Mouse (Mus musculus): ENCODE measurements around the gene Cabin1.

Cabin1 gene

GRCm38 (mm10) chr10:75766856-75767255 lies 2.7 kb upstream of the Cabin1 start:
- no peak for DNase-seq (ENCODE audit: low read depth)

DNA sequence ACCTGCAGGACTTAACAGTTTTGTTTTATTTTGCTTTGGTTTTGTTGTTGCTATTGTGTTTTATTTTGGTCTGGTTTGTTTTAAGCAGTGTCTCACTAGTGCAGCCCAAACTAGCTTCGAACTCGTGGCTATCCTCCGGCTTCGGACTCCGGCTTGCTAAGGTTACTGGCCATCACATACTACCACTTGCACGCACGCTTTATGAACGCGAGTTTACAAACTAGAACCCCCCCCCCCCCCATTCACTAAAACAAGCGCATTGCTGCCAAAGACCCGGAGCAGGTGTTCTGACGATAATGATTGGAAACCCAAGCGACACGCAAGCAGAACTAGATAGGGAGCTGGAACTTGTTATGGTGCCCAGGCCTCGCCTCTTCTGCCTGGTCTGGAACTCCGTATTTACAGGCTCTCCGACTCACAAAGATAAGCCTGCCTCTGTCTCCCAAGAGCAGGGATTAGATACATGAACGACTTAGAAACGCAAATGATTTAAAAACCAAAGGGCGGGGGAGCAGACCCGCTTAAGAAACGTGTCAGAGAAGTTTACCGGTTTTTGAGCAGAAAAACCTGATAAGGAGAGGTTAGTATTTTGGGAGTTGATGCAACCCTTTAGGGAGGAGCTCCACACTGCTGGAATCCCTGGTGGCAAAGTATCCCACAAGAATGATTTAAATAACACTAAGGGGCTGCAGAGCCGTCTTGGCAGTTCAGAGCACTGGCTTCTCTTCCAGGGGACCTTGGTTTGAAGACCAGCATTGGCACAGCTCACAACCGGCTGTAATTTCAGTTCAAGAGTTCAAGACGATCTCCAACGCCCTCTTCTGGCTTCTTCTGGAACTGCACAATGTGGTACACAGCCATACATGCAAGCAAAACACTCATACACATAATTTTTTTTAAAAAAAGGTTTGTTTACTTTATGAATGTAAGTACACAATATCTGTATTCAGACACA lies 655 bp upstream of the Cabin1 start:
- DNase-seq (ENCODE audit: low read depth): peak; percentile 96

- DNase-seq (ENCODE audit: low read depth): no peak
These were observed 1.7 kb downstream of the Cabin1 start for GRCm38 (mm10) chr10:75762413-75762812.

- no peak for DNase-seq (ENCODE audit: low read depth)
These were observed 3.8 kb downstream of the Cabin1 start for GRCm38 (mm10) chr10:75760311-75760710.

DNA sequence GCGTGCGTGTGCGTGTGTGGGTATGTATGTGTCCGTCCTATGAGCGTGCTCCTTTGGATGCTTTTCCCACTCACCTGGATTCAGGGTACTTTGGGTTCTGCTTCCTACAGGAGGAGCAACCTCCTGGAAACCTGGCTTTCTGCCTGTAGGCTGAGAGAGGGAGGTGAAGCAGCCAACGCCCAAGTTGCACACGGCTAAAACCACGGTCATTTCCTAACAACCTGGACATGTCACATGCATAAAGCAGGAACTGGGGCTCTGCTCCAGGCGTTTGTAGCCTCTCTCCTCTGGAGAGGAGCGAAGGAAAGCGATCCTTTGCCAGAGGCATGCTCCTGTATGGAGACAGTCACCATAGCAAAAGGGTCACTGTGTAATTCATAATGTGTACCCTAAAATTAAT lies 7.4 kb downstream of the Cabin1 start:
- no peak for DNase-seq (ENCODE audit: low read depth)

GRCm38 (mm10) chr10:75744017-75744416 lies 20.1 kb downstream of the Cabin1 start:
- DNase-seq (ENCODE audit: low read depth): peak; percentile 89

DNA sequence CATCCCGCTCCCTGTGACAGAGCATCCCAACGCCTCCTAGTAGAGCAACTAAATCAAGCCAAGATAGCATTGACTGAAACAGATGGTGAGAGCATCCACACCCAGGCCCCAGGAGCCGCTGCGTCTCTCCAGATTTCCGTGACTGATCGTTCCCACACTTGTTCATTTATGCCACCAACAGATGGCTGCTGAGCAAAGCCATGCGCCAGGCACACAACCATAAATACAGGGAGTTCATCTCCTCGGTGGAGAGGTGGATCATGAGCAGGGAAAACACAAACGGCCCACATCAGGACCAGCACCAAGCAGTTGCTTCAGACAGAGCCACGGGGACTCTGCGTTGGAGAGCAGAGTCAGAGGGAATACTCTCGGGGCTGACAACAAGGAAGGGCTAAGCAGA lies 20.8 kb downstream of the Cabin1 start:
- no peak for DNase-seq (ENCODE audit: low read depth)

GRCm38 (mm10) chr10:75740866-75741265 lies 23.3 kb downstream of the Cabin1 start:
- no peak for DNase-seq (ENCODE audit: low read depth)

- DNase-seq (ENCODE audit: low read depth): no peak
These were observed 38.7 kb downstream of the Cabin1 start for GRCm38 (mm10) chr10:75725449-75725848.

GRCm38 (mm10) chr10:75720215-75720614 lies 43.9 kb downstream of the Cabin1 start:
- no peak for DNase-seq (ENCODE audit: low read depth)

DNA sequence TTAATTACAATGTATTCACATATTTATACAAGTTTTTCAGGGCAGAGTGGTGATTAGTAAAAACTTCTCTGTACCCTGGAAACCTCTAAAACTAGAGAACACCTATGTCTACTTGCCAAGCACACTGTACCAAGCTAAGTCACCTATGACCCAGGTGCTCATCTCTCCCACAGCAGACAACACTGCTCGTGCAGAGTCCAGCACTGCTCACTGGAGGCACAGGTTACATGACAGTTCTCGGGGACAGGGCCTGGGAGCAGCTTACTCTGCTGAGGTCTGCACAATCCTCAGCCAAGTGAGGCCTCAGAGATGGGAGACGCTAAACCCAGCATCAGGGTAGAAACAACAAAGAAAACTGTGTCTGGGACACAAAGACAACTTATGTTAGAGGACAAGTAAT lies 49.3 kb downstream of the Cabin1 start:
- no peak for DNase-seq (ENCODE audit: low read depth)

- no peak for DNase-seq (ENCODE audit: low read depth)
These were observed 51.1 kb downstream of the Cabin1 start for GRCm38 (mm10) chr10:75713026-75713425.

- DNase-seq (ENCODE audit: low read depth): no peak
These were observed 53.9 kb downstream of the Cabin1 start for GRCm38 (mm10) chr10:75710210-75710609.

- no peak for DNase-seq (ENCODE audit: low read depth)
These were observed 54.9 kb downstream of the Cabin1 start for GRCm38 (mm10) chr10:75709261-75709660.

DNA sequence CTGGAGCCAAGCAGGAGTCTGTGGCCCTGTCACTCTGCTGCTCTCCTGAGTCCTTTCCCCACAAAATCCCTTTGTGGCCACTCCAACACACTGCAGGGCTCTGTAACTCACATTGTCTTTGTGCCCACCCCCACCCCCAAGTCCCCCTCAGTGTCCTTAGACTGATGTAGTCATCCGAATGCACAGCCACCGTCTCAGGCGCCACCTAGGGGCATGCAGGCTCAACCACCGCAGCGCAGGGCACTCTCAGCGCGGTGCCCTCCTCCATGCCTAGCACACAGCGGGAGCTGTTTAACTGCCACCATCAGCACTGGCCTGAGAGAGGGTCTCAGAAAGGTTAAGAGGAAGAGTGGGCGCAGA lies 55.5 kb downstream of the Cabin1 start:
- DNase-seq (ENCODE audit: low read depth): no peak

GRCm38 (mm10) chr10:75707901-75708632 lies 56.1 kb downstream of the Cabin1 start:
- DNase-seq (ENCODE audit: low read depth): no peak

DNA sequence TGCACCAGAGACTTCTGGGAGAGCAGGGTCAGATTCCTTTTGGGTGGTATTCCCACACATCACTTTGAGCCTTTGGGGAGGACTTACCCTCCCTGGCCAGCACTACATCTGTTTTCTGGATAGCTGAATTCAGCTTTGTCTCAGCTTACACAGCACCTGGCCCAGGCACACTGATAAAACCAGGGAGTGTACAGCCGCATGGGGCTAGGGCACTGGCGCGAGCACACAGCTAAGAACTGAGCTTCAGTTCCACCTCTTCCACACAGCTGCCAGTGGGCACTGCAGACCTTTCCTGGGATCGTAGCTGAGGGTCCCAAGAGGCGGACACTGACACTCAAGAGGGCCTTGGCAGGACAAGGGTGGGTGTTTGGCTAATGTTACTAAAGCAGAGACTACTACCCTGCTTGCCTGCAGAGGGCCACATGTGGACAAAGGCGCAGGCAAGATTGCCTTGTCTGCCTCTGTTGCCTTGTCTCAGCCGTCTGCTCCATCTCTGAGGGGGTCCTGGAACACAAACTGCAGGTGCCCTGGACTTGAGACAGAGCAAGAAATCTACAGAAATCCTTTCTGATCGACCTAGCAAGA lies 57.4 kb downstream of the Cabin1 start:
- DNase-seq (ENCODE audit: low read depth): no peak

- DNase-seq (ENCODE audit: low read depth): no peak
These were observed 58.3 kb downstream of the Cabin1 start for GRCm38 (mm10) chr10:75705681-75706400.

- no peak for DNase-seq (ENCODE audit: low read depth)
These were observed 59.6 kb downstream of the Cabin1 start for GRCm38 (mm10) chr10:75704212-75705185.

- DNase-seq (ENCODE audit: low read depth): peak; percentile 19
These were observed 60.6 kb downstream of the Cabin1 start for GRCm38 (mm10) chr10:75703504-75703903.

- DNase-seq (ENCODE audit: low read depth): no peak
These were observed 61.6 kb downstream of the Cabin1 start for GRCm38 (mm10) chr10:75702494-75702893.

All from induced T-regulatory cell, adult 2 months (primary cell).